Mouse (Mus musculus): ENCODE results near the gene Tmem72. TPM values are rescaled to one million over a fixed set of nuclear protein-coding genes. Genes with fewer than 3 reads are reported as not detected.

Tmem72 gene
- polyA plus RNA-seq, 1 experiment from 2014 or later = 0.08 TPM

- 69% methylated on average over 6 of the region's 6 CpGs for WGBS
Observed at GRCm38 (mm10) chr6:116677321-116677720, 39.4 kb downstream of the Tmem72 start.

DNA sequence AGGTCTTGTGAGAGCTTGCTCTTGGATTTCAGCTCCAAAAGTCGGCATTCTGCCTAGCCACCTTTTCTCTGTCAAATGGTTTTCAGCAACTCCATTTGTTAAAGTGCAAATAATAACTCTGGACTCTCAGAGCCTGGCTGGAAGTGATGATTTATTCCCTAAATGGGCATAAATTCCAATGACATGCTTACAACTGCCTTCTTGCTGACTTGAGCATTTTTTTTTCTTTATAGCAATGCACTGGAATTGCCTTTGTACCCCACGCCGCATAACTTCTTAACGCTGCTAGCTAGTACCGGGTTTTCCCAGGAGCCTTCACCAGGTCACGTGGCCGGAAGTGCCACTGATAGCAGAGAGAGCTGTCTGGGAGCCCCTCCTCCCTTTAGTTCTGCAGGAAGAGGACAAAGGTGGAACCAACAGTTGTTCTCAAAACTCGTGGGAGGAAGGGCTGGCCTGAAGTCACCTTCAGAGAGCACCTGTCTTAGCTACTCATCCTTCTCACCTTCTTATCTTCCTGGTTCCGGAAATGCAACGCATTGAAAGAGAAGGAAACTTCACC, 40.3 kb downstream of the Tmem72 start:
- Histone ChIP-seq H3K36me3 (no peaks in the 10 kb centered on the region), H3K9ac (replicated peaks) (no peak overlapping the region), H3K4me3 (no peak overlapping the region), H3K27me3 (peaks cover 17% of the 10 kb centered on the region), H3K4me1 (peaks cover 17% of the 10 kb centered on the region), H3K4me2 (replicated peaks) (no peak overlapping the region), H3K9me3 (no peaks in the 10 kb centered on the region), H3K27ac (replicated peaks) (no peak overlapping the region)
- 81% methylated on average over 10 of the region's 10 CpGs for WGBS
- no peak for ATAC-seq (ENCODE audit: low FRiP score, low read depth)

More at GRCm38 (mm10) chr6:116677321-116677720, 39.4 kb downstream of the Tmem72 start:
- Histone ChIP-seq H3K4me2 (replicated peaks) (no peak overlapping the region), H3K36me3 (no peaks in the 10 kb centered on the region), H3K4me1 (peaks cover 8% of the 10 kb centered on the region; the same call in 1 of the 2 replicates), H3K9ac (replicated peaks) (no peak overlapping the region), H3K4me3 (no peak overlapping the region), H3K27me3 (peaks cover 10% of the 10 kb centered on the region), H3K9me3 (no peaks in the 10 kb centered on the region), H3K27ac (replicated peaks) (no peak overlapping the region)
- no peak for ATAC-seq (ENCODE audit: low FRiP score, low read depth)

GRCm38 (mm10) chr6:116674283-116674886, 42.3 kb downstream of the Tmem72 start:
- H3K9ac ChIP-seq (replicated peaks) = peak overlapping the region; percentile 64; the same call in 1 of the 2 replicates
- no peaks in the 10 kb centered on the region for H3K36me3 ChIP-seq
- H3K27ac ChIP-seq (replicated peaks) = peak overlapping the region; percentile 58
- WGBS = 25% methylated on average over 16 of the region's 16 CpGs
- H3K9me3 ChIP-seq = no peaks in the 10 kb centered on the region
- H3K4me1 ChIP-seq = peaks cover 37% of the 10 kb centered on the region
- peaks cover 21% of the 10 kb centered on the region for H3K27me3 ChIP-seq
- peak overlapping the region; percentile 58 for H3K4me3 ChIP-seq
- H3K4me2 ChIP-seq (replicated peaks) = peak overlapping the region; percentile 90
- ATAC-seq (ENCODE audit: low FRiP score, low read depth) = no peak

- peak within 1 kb of the TSS; percentile 58 for H3K27ac ChIP-seq (replicated peaks)
- peaks cover 21% of the 10 kb centered on the region for H3K27me3 ChIP-seq
- no peaks in the 10 kb centered on the region for H3K9me3 ChIP-seq
- peak within 1 kb of the TSS; percentile 58 for H3K4me3 ChIP-seq
- no peaks in the 10 kb centered on the region for H3K36me3 ChIP-seq
- H3K9ac ChIP-seq (replicated peaks) = peak within 1 kb of the TSS; percentile 64
- peaks cover 43% of the 10 kb centered on the region for H3K4me1 ChIP-seq
- WGBS = under 1% methylated on average over 44 of the region's 44 CpGs
- peak; percentile 89 for ATAC-seq (ENCODE audit: low FRiP score, low read depth)
- H3K4me2 ChIP-seq (replicated peaks) = peak within 1 kb of the TSS; percentile 90
Observed at GRCm38 (mm10) chr6:116673471-116674282, 43.0 kb downstream of the Tmem72 start, which contains the start of gene Rassf4. Gene Rassf4 (minus strand): TSS chr6:116673952.

- Histone ChIP-seq H3K4me1 (peaks cover 50% of the 10 kb centered on the region), H3K27ac (replicated peaks) (0 out of 2 replicates have a peak overlapping the region, but pooled peaks have one; percentile 22), H3K27me3 (peaks cover 21% of the 10 kb centered on the region), H3K4me2 (replicated peaks) (peak overlapping the region; percentile 90), H3K36me3 (no peaks in the 10 kb centered on the region), H3K4me3 (peak overlapping the region; percentile 58), H3K9ac (replicated peaks) (peak overlapping the region; percentile 37), H3K9me3 (no peaks in the 10 kb centered on the region)
- no peak for ATAC-seq (ENCODE audit: low FRiP score, low read depth)
- 62% methylated on average over 5 of the region's 5 CpGs for WGBS
Observed at GRCm38 (mm10) chr6:116672349-116672748, 44.4 kb downstream of the Tmem72 start.

DNA sequence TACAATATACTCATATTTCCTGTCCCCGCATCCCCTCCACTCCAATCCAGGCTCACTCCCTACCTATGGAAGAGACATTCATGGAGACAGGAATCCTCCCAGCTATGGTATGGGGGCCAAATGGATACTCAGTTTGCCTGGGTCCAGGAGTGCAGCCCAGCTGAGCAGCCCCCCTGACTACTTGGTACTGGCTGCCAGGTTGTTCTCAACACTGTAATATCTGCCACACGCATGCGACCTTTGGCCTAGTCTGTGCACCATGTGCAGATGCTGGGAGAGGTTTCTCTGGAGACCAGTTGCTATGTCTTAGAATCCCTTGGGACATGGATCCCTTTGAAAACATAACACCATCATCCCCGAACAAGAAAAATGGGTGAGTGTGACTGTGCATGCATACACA, 44.9 kb downstream of the Tmem72 start:
- peak overlapping the region; percentile 90 for H3K4me2 ChIP-seq (replicated peaks)
- peak overlapping the region; percentile 84; the same call in 1 of the 2 replicates for H3K27ac ChIP-seq (replicated peaks)
- peak overlapping the region; percentile 58 for H3K4me3 ChIP-seq
- no peaks in the 10 kb centered on the region for H3K9me3 ChIP-seq
- H3K9ac ChIP-seq (replicated peaks) = peak overlapping the region; percentile 37; the same call in 1 of the 2 replicates
- ATAC-seq (ENCODE audit: low FRiP score, low read depth) = no peak
- H3K4me1 ChIP-seq = peaks cover 56% of the 10 kb centered on the region
- 67% methylated on average over 4 of the region's 4 CpGs for WGBS
- H3K36me3 ChIP-seq = no peaks in the 10 kb centered on the region
- peaks cover 21% of the 10 kb centered on the region for H3K27me3 ChIP-seq

GRCm38 (mm10) chr6:116671031-116671430, 45.7 kb downstream of the Tmem72 start:
- Histone ChIP-seq H3K36me3 (no peaks in the 10 kb centered on the region), H3K4me1 (peaks cover 62% of the 10 kb centered on the region), H3K9ac (replicated peaks) (peak overlapping the region; percentile 21; the same call in 1 of the 2 replicates), H3K9me3 (no peaks in the 10 kb centered on the region), H3K4me2 (replicated peaks) (peak overlapping the region; percentile 90), H3K27me3 (peaks cover 21% of the 10 kb centered on the region), H3K4me3 (no peak overlapping the region), H3K27ac (replicated peaks) (peak overlapping the region; percentile 84)
- 3% methylated on average over 5 of the region's 5 CpGs for WGBS
- ATAC-seq (ENCODE audit: low FRiP score, low read depth) = peak; percentile 50

- H3K4me1 ChIP-seq = peaks cover 62% of the 10 kb centered on the region
- no peaks in the 10 kb centered on the region for H3K9me3 ChIP-seq
- peak overlapping the region; percentile 90 for H3K4me2 ChIP-seq (replicated peaks)
- ATAC-seq (ENCODE audit: low FRiP score, low read depth) = no peak
- 0 out of 2 replicates have a peak overlapping the region, but pooled peaks have one; percentile 24 for H3K9ac ChIP-seq (replicated peaks)
- H3K27ac ChIP-seq (replicated peaks) = peak overlapping the region; percentile 84
- WGBS = 12% methylated on average over 6 of the region's 6 CpGs
- H3K27me3 ChIP-seq = peaks cover 19% of the 10 kb centered on the region
- H3K4me3 ChIP-seq = 0 out of 2 replicates have a peak overlapping the region, but pooled peaks have one; percentile 4
- H3K36me3 ChIP-seq = no peaks in the 10 kb centered on the region
Observed at GRCm38 (mm10) chr6:116670144-116670543, 46.6 kb downstream of the Tmem72 start.

GRCm38 (mm10) chr6:116668682-116669470, 47.8 kb downstream of the Tmem72 start:
- Histone ChIP-seq H3K4me2 (replicated peaks) (no peak overlapping the region), H3K9me3 (no peaks in the 10 kb centered on the region), H3K9ac (replicated peaks) (no peak overlapping the region), H3K4me1 (peaks cover 62% of the 10 kb centered on the region), H3K4me3 (no peak overlapping the region), H3K27me3 (peaks cover 15% of the 10 kb centered on the region; the same call in 1 of the 2 replicates), H3K36me3 (no peaks in the 10 kb centered on the region), H3K27ac (replicated peaks) (0 out of 2 replicates have a peak overlapping the region, but pooled peaks have one; percentile 25)
- no peak for ATAC-seq (ENCODE audit: low FRiP score, low read depth)
- WGBS = 48% methylated on average over 11 of the region's 11 CpGs

- Histone ChIP-seq H3K9ac (replicated peaks) (no peak overlapping the region), H3K9me3 (no peaks in the 10 kb centered on the region), H3K4me2 (replicated peaks) (no peak overlapping the region), H3K36me3 (no peaks in the 10 kb centered on the region), H3K27ac (replicated peaks) (peak overlapping the region; percentile 60), H3K4me1 (peaks cover 54% of the 10 kb centered on the region), H3K4me3 (no peak overlapping the region), H3K27me3 (peaks cover 12% of the 10 kb centered on the region; the same call in 1 of the 2 replicates)
- no peak for ATAC-seq (ENCODE audit: low FRiP score, low read depth)
- WGBS = 41% methylated on average over 3 of the region's 3 CpGs
Observed at GRCm38 (mm10) chr6:116667382-116667781, 49.3 kb downstream of the Tmem72 start.

DNA sequence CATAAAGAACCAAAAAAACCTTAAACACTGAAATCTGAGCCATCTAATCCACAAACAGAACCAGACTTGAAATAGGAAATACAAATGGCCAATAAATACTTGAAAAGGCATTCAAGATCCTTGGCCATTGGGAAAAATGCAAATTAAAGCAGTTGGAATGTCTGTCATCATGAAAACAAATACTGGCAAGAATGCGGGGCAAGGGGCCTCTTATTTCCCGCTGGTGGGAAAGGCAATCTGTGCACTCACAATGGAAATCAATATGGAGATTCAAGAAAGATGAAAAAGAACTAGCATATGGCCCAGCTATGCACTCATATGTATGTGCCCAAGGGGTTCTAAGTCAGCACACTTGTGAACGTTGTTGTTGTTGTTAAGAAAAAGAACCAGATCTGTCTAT, 49.8 kb downstream of the Tmem72 start:
- Histone ChIP-seq H3K4me1 (peaks cover 50% of the 10 kb centered on the region), H3K27ac (replicated peaks) (peak overlapping the region; percentile 60)
- WGBS = 29% methylated on average over 3 of the region's 3 CpGs

More for the DNA sequence above, 49.8 kb downstream of the Tmem72 start:
- Histone ChIP-seq H3K27me3 (peaks cover 7% of the 10 kb centered on the region; the same call in 1 of the 2 replicates), H3K4me2 (replicated peaks) (no peak overlapping the region), H3K9ac (replicated peaks) (no peak overlapping the region), H3K9me3 (no peaks in the 10 kb centered on the region), H3K36me3 (no peaks in the 10 kb centered on the region), H3K4me3 (no peak overlapping the region)
- no peak for ATAC-seq (ENCODE audit: low FRiP score, low read depth)

Measured in midbrain, embryonic 12.5 days (tissue).